In the genomic region with DNA sequence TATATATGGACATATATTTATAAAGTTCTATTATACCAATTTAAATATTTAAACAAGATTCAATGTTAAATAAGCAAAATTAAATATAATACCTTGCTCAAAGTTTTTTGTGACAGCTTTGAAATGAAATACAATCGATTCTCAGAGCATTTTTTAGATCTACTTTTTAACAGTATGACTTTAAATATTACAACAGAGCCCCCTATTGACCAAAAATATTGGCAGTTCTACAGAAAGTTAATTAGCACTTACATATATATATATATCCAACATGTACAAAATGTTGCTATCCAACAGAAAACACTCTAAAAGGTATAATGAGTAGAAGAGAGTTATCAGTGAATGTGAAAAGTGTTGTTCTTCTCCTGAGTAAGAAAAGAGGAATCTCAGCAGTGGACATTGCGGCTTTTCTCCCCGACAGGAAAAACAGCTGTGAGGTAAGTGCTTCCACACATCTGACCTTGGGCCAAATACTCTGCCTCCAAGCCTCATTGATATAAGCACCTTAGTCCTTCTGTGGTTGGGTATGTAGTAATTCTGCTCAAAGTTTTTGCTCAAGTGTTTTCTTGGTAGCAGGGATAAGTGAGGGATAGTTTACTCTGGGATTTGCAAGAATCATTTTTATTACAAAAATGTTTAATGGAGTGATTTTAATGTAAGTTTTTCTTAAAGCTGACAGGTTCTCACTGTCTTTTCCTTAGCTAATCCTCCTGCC, we compare ENCODE assay signal across 17 mouse cellular contexts. TPM values are rescaled to one million over a fixed set of nuclear protein-coding genes. Genes with fewer than 3 reads are reported as not detected.
DNase-seq lines count a peak whose midpoint lies in the region; ATAC-seq and TF ChIP-seq lines count a peak whose summit lies in the region.
"Had no signal": no experiment of that assay in that cellular context is flagged by ENCODE, and none has a peak within 500 bp of the region (broad histone marks: within the 10 kb centered on the region; RNA-seq: fewer than 3 reads in every experiment).

No protein-coding gene starts in this region.

- TF ChIP-seq RAD21 in CH12.LX (IDR thresholded peaks at IDR 0.05; ENCODE audit: low read depth, low read length): peak; percentile 54

- H3K4me3 ChIP-seq in embryonic facial prominence, embryonic 11.5 days (ENCODE audit: low read depth, low read length): no peak overlapping the region
- no peak overlapping the region for H3K4me3 ChIP-seq in embryonic facial prominence, embryonic 10.5 days
- no peak overlapping the region for H3K4me3 ChIP-seq in limb, embryonic 14.5 days (replicated peaks; ENCODE audit: low read length)
- H3K4me3 ChIP-seq in limb, embryonic 10.5 days: no peak overlapping the region
- H3K4me3 ChIP-seq in CH12.LX (replicated peaks in 1 of 3; ENCODE audit: low read depth in 2 of 3, low read length in 2 of 3, poor library complexity in 1 of 3): no peak overlapping the region
- no peak overlapping the region for H3K4me3 ChIP-seq in kidney, embryonic 15.5 days (replicated peaks)
- H3K4me3 ChIP-seq: liver, embryonic 15.5 days; neural tube, embryonic 12.5 days had no signal

- no peaks in the 10 kb centered on the region for H3K36me3 ChIP-seq in embryonic facial prominence, embryonic 11.5 days (replicated peaks; ENCODE audit: control insufficient read depth, insufficient read depth, low read depth, low read length)
- peaks cover 43% of the 10 kb centered on the region for H3K36me3 ChIP-seq in embryonic facial prominence, embryonic 10.5 days (replicated peaks)
- peaks cover 24% of the 10 kb centered on the region for H3K36me3 ChIP-seq in limb, embryonic 14.5 days (ENCODE audit: control insufficient read depth, insufficient read depth, low read length)
- H3K36me3 ChIP-seq in limb, embryonic 10.5 days: peaks cover 30% of the 10 kb centered on the region
- H3K36me3 ChIP-seq in CH12.LX (replicated peaks in 1 of 2; ENCODE audit: control insufficient read depth in 1 of 2, insufficient read depth in 1 of 2, low read length in 1 of 2): peaks cover 27 to 57% of the 10 kb centered on the region in 2 experiments
- peaks cover 44% of the 10 kb centered on the region for H3K36me3 ChIP-seq in kidney, embryonic 15.5 days

- peak; percentile 66 for DNase-seq in embryonic facial prominence, embryonic 11.5 days (ENCODE audit: low spot score)
- DNase-seq in embryonic facial prominence, embryonic 10.5 days (ENCODE audit: low spot score): no peak
- peak; percentile 72 for DNase-seq in limb, embryonic 14.5 days (ENCODE audit: low spot score)
- DNase-seq in limb, embryonic 10.5 days (ENCODE audit: low spot score): no peak
- no peak for DNase-seq in CH12.LX (ENCODE audit: extremely low read depth)
- DNase-seq in testis, postnatal 14 days (ENCODE audit: low spot score): no peak
- DNase-seq: adrenal gland, postnatal 10 days; cerebellum, postnatal 36 days had no signal

- no peaks in the 10 kb centered on the region for H3K9me3 ChIP-seq in embryonic facial prominence, embryonic 11.5 days (replicated peaks; ENCODE audit: control insufficient read depth, low read length)
- H3K9me3 ChIP-seq in embryonic facial prominence, embryonic 10.5 days: no peaks in the 10 kb centered on the region
- H3K9me3 ChIP-seq in limb, embryonic 14.5 days (ENCODE audit: control insufficient read depth, low read length): no peaks in the 10 kb centered on the region
- no peaks in the 10 kb centered on the region for H3K9me3 ChIP-seq in limb, embryonic 10.5 days (replicated peaks)
- H3K9me3 ChIP-seq in CH12.LX (replicated peaks; ENCODE audit: low read length): no peaks in the 10 kb centered on the region
- no peaks in the 10 kb centered on the region for H3K9me3 ChIP-seq in kidney, embryonic 15.5 days (replicated peaks)
- H3K9me3 ChIP-seq: liver, embryonic 15.5 days; neural tube, embryonic 12.5 days had no signal

- no peak overlapping the region for H3K4me2 ChIP-seq in embryonic facial prominence, embryonic 11.5 days (ENCODE audit: low read depth, low read length)
- H3K4me2 ChIP-seq in limb, embryonic 14.5 days (replicated peaks; ENCODE audit: low read depth, low read length, severe bottlenecking): no peak overlapping the region
- no peak overlapping the region for H3K4me2 ChIP-seq in CH12.LX (ENCODE audit: insufficient read depth, low read depth, poor library complexity, severe bottlenecking)
- H3K4me2 ChIP-seq in kidney, embryonic 15.5 days: no peak overlapping the region
- H3K4me2 ChIP-seq: liver, embryonic 15.5 days; neural tube, embryonic 12.5 days had no signal

- 63% methylated on average over 3 of the region's 3 CpGs for WGBS in embryonic facial prominence, embryonic 11.5 days
- 74% methylated on average over 3 of the region's 3 CpGs for WGBS in embryonic facial prominence, embryonic 10.5 days
- WGBS in limb, embryonic 14.5 days: 60% methylated on average over 3 of the region's 3 CpGs
- WGBS in limb, embryonic 10.5 days: 86% methylated on average over 3 of the region's 3 CpGs
- WGBS in kidney, embryonic 15.5 days: 81% methylated on average over 3 of the region's 3 CpGs

- TF ChIP-seq CTCF in CH12.LX (conservative IDR thresholded peaks at IDR 0.05 in 1 of 2, IDR thresholded peaks at IDR 0.05 in 1 of 2; ENCODE audit: low read depth in 2 of 2, low read length in 2 of 2): peak in 1 of 2 experiments; percentile 48; a peak in 2 of 4 replicates

- H3K4me1 ChIP-seq in embryonic facial prominence, embryonic 11.5 days (ENCODE audit: control insufficient read depth, insufficient read depth, low read length): no peaks in the 10 kb centered on the region
- no peaks in the 10 kb centered on the region for H3K4me1 ChIP-seq in embryonic facial prominence, embryonic 10.5 days
- no peaks in the 10 kb centered on the region for H3K4me1 ChIP-seq in limb, embryonic 14.5 days (ENCODE audit: control insufficient read depth, insufficient read depth, low read length)
- H3K4me1 ChIP-seq in limb, embryonic 10.5 days: no peaks in the 10 kb centered on the region
- no peaks in the 10 kb centered on the region for H3K4me1 ChIP-seq in CH12.LX (ENCODE audit: control insufficient read depth in 1 of 2, insufficient read depth in 2 of 2)
- no peaks in the 10 kb centered on the region for H3K4me1 ChIP-seq in kidney, embryonic 15.5 days
- H3K4me1 ChIP-seq: liver, embryonic 15.5 days; neural tube, embryonic 12.5 days had no signal

- H3K27ac ChIP-seq in embryonic facial prominence, embryonic 11.5 days (replicated peaks; ENCODE audit: low read depth, low read length): no peak overlapping the region
- no peak overlapping the region for H3K27ac ChIP-seq in embryonic facial prominence, embryonic 10.5 days (replicated peaks)
- no peak overlapping the region for H3K27ac ChIP-seq in limb, embryonic 14.5 days (replicated peaks; ENCODE audit: low read depth, low read length)
- no peak overlapping the region for H3K27ac ChIP-seq in limb, embryonic 10.5 days
- no peak overlapping the region for H3K27ac ChIP-seq in CH12.LX (ENCODE audit: insufficient read depth, low read depth)
- no peak overlapping the region for H3K27ac ChIP-seq in kidney, embryonic 15.5 days
- H3K27ac ChIP-seq: liver, embryonic 15.5 days; neural tube, embryonic 12.5 days had no signal

- no peaks in the 10 kb centered on the region for H3K79me2 ChIP-seq in CH12.LX (replicated peaks; ENCODE audit: control insufficient read depth, extremely low read depth, insufficient read depth, poor library complexity, severe bottlenecking)

- TF ChIP-seq EP300 in CH12.LX (IDR thresholded peaks at IDR 0.05; ENCODE audit: low read length): no peak

- dilution Hi-C loops in CH12.LX (cut with MboI; ENCODE audit: extremely low pct_ligation_motif_present, extremely low pct_unique_long_range_greater_than_20kb, low sequenced_read_pairs): no loop called here

- in situ Hi-C loops in CH12.LX (cut with MboI; ENCODE audit: low pct_ligation_motif_present, low pct_unique_long_range_greater_than_20kb, low sequenced_read_pairs): no loop called here

- ATAC-seq in embryonic facial prominence, embryonic 11.5 days (replicated peaks; ENCODE audit: insufficient number of reproducible peaks, low FRiP score, low TSS enrichment, low read depth): no peak
- no peak for ATAC-seq in limb, embryonic 14.5 days (ENCODE audit: low FRiP score, low read depth)
- 0 out of 2 replicates have a peak, but pooled peaks have one; percentile 37 for ATAC-seq in megakaryocyte-erythroid progenitor cell, adult 5-6 weeks (replicated peaks; ENCODE audit: low FRiP score, low TSS enrichment, poor library complexity, severe bottlenecking)
- ATAC-seq in kidney, embryonic 15.5 days (replicated peaks; ENCODE audit: low FRiP score): no peak
- ATAC-seq: intestine, embryonic 16.5 days had no signal

- H3K9ac ChIP-seq in embryonic facial prominence, embryonic 11.5 days (replicated peaks; ENCODE audit: low read length): no peak overlapping the region
- no peak overlapping the region for H3K9ac ChIP-seq in limb, embryonic 14.5 days (ENCODE audit: low read depth, low read length, severe bottlenecking)
- no peak overlapping the region for H3K9ac ChIP-seq in CH12.LX (ENCODE audit: insufficient read depth, low read depth)
- no peak overlapping the region for H3K9ac ChIP-seq in kidney, embryonic 15.5 days
- H3K9ac ChIP-seq: liver, embryonic 15.5 days; neural tube, embryonic 12.5 days had no signal

- TF ChIP-seq POLR2A in limb, embryonic 14.5 days (IDR thresholded peaks at IDR 0.05; ENCODE audit: borderline replicate concordance, extremely low read depth, insufficient read depth, insufficient read length): no peak
- TF ChIP-seq POLR2A in CH12.LX (IDR thresholded peaks at IDR 0.05; ENCODE audit: low read depth, low read length): no peak

- H3K27me3 ChIP-seq in embryonic facial prominence, embryonic 11.5 days (ENCODE audit: control insufficient read depth, insufficient read depth, low read length): no peaks in the 10 kb centered on the region
- H3K27me3 ChIP-seq in embryonic facial prominence, embryonic 10.5 days (replicated peaks; ENCODE audit: low read depth, poor library complexity, severe bottlenecking): no peaks in the 10 kb centered on the region
- H3K27me3 ChIP-seq in limb, embryonic 14.5 days (ENCODE audit: control insufficient read depth, insufficient read depth, low read length): no peaks in the 10 kb centered on the region
- H3K27me3 ChIP-seq in limb, embryonic 10.5 days (ENCODE audit: low read depth, poor library complexity, severe bottlenecking): no peaks in the 10 kb centered on the region
- H3K27me3 ChIP-seq in CH12.LX (replicated peaks): no peaks in the 10 kb centered on the region
- H3K27me3 ChIP-seq in kidney, embryonic 15.5 days: no peaks in the 10 kb centered on the region
- H3K27me3 ChIP-seq: liver, embryonic 15.5 days; neural tube, embryonic 12.5 days had no signal

RNA-seq across cellular contexts. Expression of a gene that starts 22.1 kb away (rescaled TPM):
- polyA plus RNA-seq in embryonic facial prominence, embryonic 11.5 days (2014; fragmentation: Nextera tagmentation; extraction: Ambion mirVana): 11.5 and 13.8 TPM in 2 replicates
- polyA plus RNA-seq in embryonic facial prominence, embryonic 10.5 days (2016; fragmentation: Nextera tagmentation; extraction: Ambion mirVana): 13.5 and 14.0 TPM in 2 replicates
- 11.1 and 11.2 TPM in 2 replicates for polyA plus RNA-seq in limb, embryonic 14.5 days (2012; rRNA removed)
- polyA plus RNA-seq in limb, embryonic 14.5 days (2014; fragmentation: Nextera tagmentation; extraction: Ambion mirVana): 12.5 and 15.7 TPM in 2 replicates
- polyA plus RNA-seq in limb, embryonic 10.5 days (2016; fragmentation: Nextera tagmentation; extraction: Ambion mirVana): 8.6 and 10.4 TPM in 2 replicates
- total RNA-seq in CH12.LX (2012; rRNA removed) (8.3 and 10.3 TPM in 2 replicates), CH12.LX (2014; rRNA removed) (14.0 and 15.0 TPM in 2 replicates)
- polyA plus RNA-seq in CH12.LX (2012; ENCODE audit: insufficient read length, low read depth): 13.7 and 16.1 TPM in 2 replicates
- 17.8 and 22.6 TPM in 2 replicates for total RNA-seq in megakaryocyte-erythroid progenitor cell, adult 5-6 weeks (2014; fragmentation: Nextera tagmentation)
- total RNA-seq in megakaryocyte-erythroid progenitor cell, adult 5-6 weeks (2017): 11.4 and 21.0 TPM in 2 replicates
- polyA plus RNA-seq in kidney, embryonic 15.5 days (2015; fragmentation: Nextera tagmentation; extraction: Ambion mirVana): 13.6 and 14.0 TPM in 2 replicates

RNA-seq across cellular contexts. Expression of a gene that starts 47.3 kb away (rescaled TPM):
- polyA plus RNA-seq in embryonic facial prominence, embryonic 11.5 days (2014; fragmentation: Nextera tagmentation; extraction: Ambion mirVana): 0.20 TPM in 1 of 2 replicates, not detected in the other
- polyA plus RNA-seq in embryonic facial prominence, embryonic 10.5 days (2016; fragmentation: Nextera tagmentation; extraction: Ambion mirVana): 0.14 TPM in 1 of 2 replicates, not detected in the other
- polyA plus RNA-seq in limb, embryonic 14.5 days (2012; rRNA removed): 0.69 and 0.70 TPM in 2 replicates
- 0.55 and 0.80 TPM in 2 replicates for polyA plus RNA-seq in limb, embryonic 14.5 days (2014; fragmentation: Nextera tagmentation; extraction: Ambion mirVana)
- 0.29 TPM in 1 of 2 replicates, not detected in the other for polyA plus RNA-seq in limb, embryonic 10.5 days (2016; fragmentation: Nextera tagmentation; extraction: Ambion mirVana)
- total RNA-seq in CH12.LX (2012; rRNA removed) (not detected in 2 replicates), CH12.LX (2014; rRNA removed) (not detected in 2 replicates)
- not detected in 2 replicates for polyA plus RNA-seq in CH12.LX (2012; ENCODE audit: insufficient read length, low read depth)
- not detected in 2 replicates for total RNA-seq in megakaryocyte-erythroid progenitor cell, adult 5-6 weeks (2014; fragmentation: Nextera tagmentation)
- total RNA-seq in megakaryocyte-erythroid progenitor cell, adult 5-6 weeks (2017): not detected in 2 replicates
- 0.09 TPM in 1 of 2 replicates, not detected in the other for polyA plus RNA-seq in kidney, embryonic 15.5 days (2015; fragmentation: Nextera tagmentation; extraction: Ambion mirVana)
- total RNA-seq: adrenal gland, postnatal 10 days; heart, adult 18-20 months; heart, postnatal 25 days; layer of hippocampus, adult 18-20 months had no signal
- polyA plus RNA-seq: liver, embryonic 15.5 days; thymus, postnatal 0 days had no signal

Comparison
In these comparisons a context has a peak if more than half of its experiments do, and no peak if none do; other contexts are left out.
1. DNase-seq: peak in embryonic facial prominence, embryonic 11.5 days (single experiment) and limb, embryonic 14.5 days (single experiment); none in embryonic facial prominence, embryonic 10.5 days (single experiment), limb, embryonic 10.5 days (single experiment), CH12.LX (single experiment) and testis, postnatal 14 days (single experiment).